Mouse (Mus musculus) heart, postnatal 0 days (tissue): ENCODE results near the gene Lcmt1. TPM values are rescaled to one million over a fixed set of nuclear protein-coding genes. Genes with fewer than 3 reads are reported as not detected.

Experiments used
- ATAC-seq: fragments of 200-750 bp; cut with Nextera tagmentation; 2 replicates; pipeline ENCODE4 v1.8.0; 2017; ENCODE audit warnings: low read depth, moderate number of reproducible peaks, moderate library complexity; ENCODE audit not compliant: insufficient read depth
- DNase-seq: peaks from one replicate; pipeline ENCODE4 v3.0.0-alpha.2; 2016; ENCODE audit warnings: low spot score
- H3K27ac ChIP-seq: fragments of 300-500 bp; sonication (generic); 2 replicates; pipeline ENCODE4 v1.5.1; 2014; ENCODE audit warnings: low read depth, mild to moderate bottlenecking
- H3K27me3 ChIP-seq: fragments of 300-500 bp; sonication (generic); 2 replicates; pipeline ENCODE4 v1.6.1; 2014; ENCODE audit warnings: low read length, mixed read lengths; ENCODE audit not compliant: control insufficient read depth, insufficient read depth
- H3K36me3 ChIP-seq: fragments of 300-500 bp; sonication (generic); replicated peaks from 2 replicates; pipeline ENCODE4 v1.6.1; 2014; ENCODE audit warnings: low read length, mixed read lengths; ENCODE audit not compliant: control insufficient read depth, insufficient read depth
- H3K4me1 ChIP-seq: fragments of 300-500 bp; sonication (generic); 2 replicates; pipeline ENCODE4 v1.6.1; 2014; ENCODE audit warnings: antibody characterized with exemption; ENCODE audit not compliant: control insufficient read depth, insufficient read depth
- H3K4me2 ChIP-seq: fragments of 300-500 bp; sonication (generic); 2 replicates; pipeline ENCODE4 v1.6.1; 2014; ENCODE audit warnings: low read depth, mild to moderate bottlenecking, low read length, moderate library complexity
- H3K4me3 ChIP-seq: fragments of 300-500 bp; sonication (generic); 2 replicates; pipeline ENCODE4 v1.5.1; 2014; ENCODE audit warnings: low read depth, low read length
- H3K9ac ChIP-seq: fragments of 300-500 bp; sonication (generic); replicated peaks from 2 replicates; pipeline ENCODE4 v1.6.1; 2014; ENCODE audit warnings: low read depth, low read length, mixed read lengths
- H3K9me3 ChIP-seq: fragments of 300-500 bp; sonication (generic); replicated peaks from 2 replicates; pipeline ENCODE4 v1.6.1; 2016; ENCODE audit warnings: low read length; ENCODE audit not compliant: control insufficient read depth
- CTCF ChIP-seq: IDR thresholded peaks from 2 replicates; pipeline ENCODE4 v1.5.1; 2016; ENCODE audit warnings: antibody characterized with exemption, control low read depth, low read depth
- EP300 ChIP-seq: IDR thresholded peaks from 2 replicates; pipeline ENCODE4 v1.6.1; 2016; ENCODE audit warnings: antibody characterized with exemption, low read depth
- WGBS: fragments of 180-500 bp; shearing (Covaris S2); extraction: QIAGEN DNeasy Blood & Tissue Kit; methylation state at CpG from one replicate; pipeline ENCODE4 v1.1.7; 2014; 5-methylcytosine and 5-hydroxymethylcytosine counted together
- polyA plus RNA-seq: library from polyadenylated mRNA; unstranded; fragments of >200 nt; fragmentation: Nextera tagmentation; extraction: Ambion mirVana; gene quantifications from 2 replicates; pipeline ENCODE4 v1.2.1, GENCODE M21; 2015
- total RNA-seq: library from RNA; depleted of rRNA; stranded (reverse); fragments of >200 nt; gene quantifications from 2 replicates; pipeline ENCODE4 v1.2.3, GENCODE M21; 2014; ENCODE audit warnings: low replicate concordance

Lcmt1 gene
- total and polyA plus RNA-seq, 2 experiments from 2014 or later, result 12.4 to 36.2 TPM

DNA sequence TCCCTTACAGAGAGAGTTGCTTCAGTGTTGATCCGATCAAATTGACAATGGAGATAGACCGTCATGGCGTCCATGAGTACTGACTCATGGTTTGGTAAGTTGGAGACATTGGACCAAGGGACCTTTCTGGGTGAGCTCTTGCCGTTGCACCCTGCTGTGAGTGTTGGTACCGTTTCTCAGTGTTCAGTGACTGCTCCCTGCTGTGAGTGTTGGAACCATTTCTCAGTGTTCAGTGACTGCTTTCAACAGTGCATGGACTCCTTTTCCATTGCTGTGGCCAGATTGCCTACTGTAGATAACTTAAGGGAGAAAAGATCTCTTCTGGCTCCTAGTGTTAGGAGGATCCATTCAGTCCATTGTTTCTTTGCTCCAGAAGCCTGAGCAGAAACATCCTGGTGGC lies 27.3 kb downstream of the Lcmt1 start:
- DNase-seq (no peak), ATAC-seq (no peak)
- Histone ChIP-seq H3K27me3 (no peaks in the 10 kb centered on the region), H3K36me3 (no peaks in the 10 kb centered on the region; the same call in 1 of the 2 replicates), H3K9me3 (no peaks in the 10 kb centered on the region), H3K27ac (no peak overlapping the region), H3K9ac (no peak overlapping the region), H3K4me1 (no peaks in the 10 kb centered on the region), H3K4me3 (no peak overlapping the region), H3K4me2 (no peak overlapping the region)
- WGBS, result 85% methylated on average over 5 of the region's 5 CpGs
- TF ChIP-seq EP300 (no peak), CTCF (no peak)

- no peak for TF ChIP-seq CTCF
- TF ChIP-seq EP300, result no peak
- Histone ChIP-seq H3K4me1 (no peaks in the 10 kb centered on the region), H3K9ac (no peak overlapping the region), H3K4me3 (no peak overlapping the region), H3K27ac (no peak overlapping the region), H3K4me2 (no peak overlapping the region), H3K9me3 (no peaks in the 10 kb centered on the region), H3K27me3 (no peaks in the 10 kb centered on the region), H3K36me3 (peaks cover 4% of the 10 kb centered on the region; the same call in 1 of the 2 replicates)
- no peak for ATAC-seq
- DNase-seq, result no peak
- 77% methylated on average over 8 of the region's 8 CpGs for WGBS
Measured at GRCm38 (mm10) chr7:123397369-123397768, 27.8 kb downstream of the Lcmt1 start.

GRCm38 (mm10) chr7:123397931-123398330 lies 28.3 kb downstream of the Lcmt1 start:
- Histone ChIP-seq H3K27ac (no peak overlapping the region), H3K4me2 (no peak overlapping the region), H3K9me3 (no peaks in the 10 kb centered on the region), H3K27me3 (no peaks in the 10 kb centered on the region), H3K4me1 (no peaks in the 10 kb centered on the region), H3K36me3 (peaks cover 10% of the 10 kb centered on the region; the same call in 1 of the 2 replicates), H3K9ac (no peak overlapping the region), H3K4me3 (no peak overlapping the region)
- no peak for TF ChIP-seq EP300
- TF ChIP-seq CTCF, result no peak
- DNase-seq (no peak), ATAC-seq (no peak)
- WGBS, result 89% methylated on average over 8 of the region's 8 CpGs

GRCm38 (mm10) chr7:123398828-123399227 lies 29.2 kb downstream of the Lcmt1 start:
- no peak overlapping the region for H3K4me3 ChIP-seq
- no peaks in the 10 kb centered on the region for H3K4me1 ChIP-seq
- no peak overlapping the region for H3K9ac ChIP-seq
- H3K27me3 ChIP-seq, result no peaks in the 10 kb centered on the region
- TF ChIP-seq CTCF (peak; percentile 91), EP300 (no peak)
- H3K27ac ChIP-seq, result no peak overlapping the region
- WGBS, result 21% methylated on average over 7 of the region's 7 CpGs
- peaks cover 12% of the 10 kb centered on the region; the same call in 1 of the 2 replicates for H3K36me3 ChIP-seq
- ATAC-seq (peak; percentile 62; the same call in 1 of the 2 replicates), DNase-seq (peak; percentile 85)
- no peak overlapping the region for H3K4me2 ChIP-seq
- no peaks in the 10 kb centered on the region for H3K9me3 ChIP-seq

DNA sequence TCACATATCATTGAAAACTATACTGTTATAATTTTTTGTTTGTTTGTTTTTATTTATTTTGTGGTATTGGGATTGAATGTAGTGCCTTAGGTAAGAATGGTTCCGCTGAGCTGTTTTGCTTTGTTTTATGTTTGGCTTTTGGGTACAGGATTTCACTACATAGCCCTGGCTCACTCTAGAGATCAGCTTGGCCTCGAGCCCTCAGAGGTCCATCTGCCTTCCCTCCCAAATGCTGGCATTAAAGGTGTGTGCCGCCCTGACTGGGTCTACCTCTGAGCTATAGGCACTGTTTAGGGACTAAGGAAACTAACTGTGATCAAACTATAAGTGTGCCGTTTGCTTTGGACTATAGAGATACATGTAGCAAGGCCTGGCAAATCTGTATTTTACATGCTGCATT lies 29.7 kb downstream of the Lcmt1 start:
- no peaks in the 10 kb centered on the region for H3K4me1 ChIP-seq
- no peak overlapping the region for H3K9ac ChIP-seq
- H3K4me2 ChIP-seq, result no peak overlapping the region
- ATAC-seq, result no peak
- 77% methylated on average over 4 of the region's 4 CpGs for WGBS
- no peak overlapping the region for H3K4me3 ChIP-seq
- H3K27ac ChIP-seq, result no peak overlapping the region
- H3K9me3 ChIP-seq, result no peaks in the 10 kb centered on the region
- H3K36me3 ChIP-seq, result peaks cover 12% of the 10 kb centered on the region; the same call in 1 of the 2 replicates
- H3K27me3 ChIP-seq, result no peaks in the 10 kb centered on the region
- TF ChIP-seq CTCF, result no peak
- no peak for TF ChIP-seq EP300
- DNase-seq, result no peak

DNA sequence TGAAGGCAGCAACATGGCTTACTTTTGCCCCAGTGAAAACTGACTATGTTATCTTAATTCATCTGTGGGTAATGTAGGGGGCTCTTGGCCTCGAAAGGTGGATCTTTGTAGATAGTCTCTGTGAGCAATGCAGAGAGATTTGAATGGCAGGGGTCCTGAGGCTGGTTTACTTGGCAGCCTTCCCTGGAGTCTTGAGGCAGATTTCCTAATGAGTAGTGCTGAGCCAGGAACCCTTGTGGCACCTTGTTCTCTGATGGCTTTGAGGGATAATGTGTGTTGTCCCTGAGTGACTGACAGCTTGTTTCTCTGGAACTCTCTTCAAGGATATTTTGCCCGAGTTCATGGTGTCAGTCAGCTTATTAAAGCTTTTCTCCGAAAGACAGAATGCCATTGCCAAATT lies 31.5 kb downstream of the Lcmt1 start:
- Histone ChIP-seq H3K4me1 (peaks cover 4% of the 10 kb centered on the region; the same call in 1 of the 2 replicates), H3K9ac (no peak overlapping the region), H3K9me3 (no peaks in the 10 kb centered on the region), H3K27ac (no peak overlapping the region), H3K4me3 (no peak overlapping the region), H3K36me3 (peaks cover 12% of the 10 kb centered on the region; the same call in 1 of the 2 replicates), H3K4me2 (no peak overlapping the region), H3K27me3 (no peaks in the 10 kb centered on the region)
- 79% methylated on average over 3 of the region's 3 CpGs for WGBS
- TF ChIP-seq EP300, result no peak
- no peak for TF ChIP-seq CTCF
- ATAC-seq (no peak), DNase-seq (no peak)
